Comparison of ENCODE assay signal across 7 mouse cellular contexts in genomic region chr2:27848466-27848865, GRCm38 (mm10). TPM values are rescaled to one million over a fixed set of nuclear protein-coding genes. Genes with fewer than 3 reads are reported as not detected.
A peak's percentile ranks its signal among the peaks of the same experiment; 100 is the strongest.
DNase-seq lines count a peak whose midpoint lies in the region.

No protein-coding gene starts in this region.

- intact Hi-C loops in heart, postnatal 36 days (cut with DNase I): no loop called here

- no peaks in the 10 kb centered on the region for H3K9me3 ChIP-seq in embryonic facial prominence, embryonic 10.5 days
- no peaks in the 10 kb centered on the region for H3K9me3 ChIP-seq in midbrain, embryonic 10.5 days (replicated peaks)

- H3K4me1 ChIP-seq in embryonic facial prominence, embryonic 10.5 days: peaks cover 21% of the 10 kb centered on the region
- H3K4me1 ChIP-seq in midbrain, embryonic 10.5 days: peaks cover 7% of the 10 kb centered on the region; the same call in 1 of the 2 replicates

- no peak for DNase-seq in embryonic facial prominence, embryonic 10.5 days (ENCODE audit: low spot score)
- peak; percentile 66 for DNase-seq in gastrocnemius, postnatal 25 days
- DNase-seq in heart, postnatal 36 days: peak; percentile 55 to 65
- peak; percentile 10 for DNase-seq in lung, postnatal 25 days (ENCODE audit: low spot score)
- DNase-seq in right cerebral cortex, postnatal 14 days: no peak
- DNase-seq in frontal cortex, postnatal 10 days (ENCODE audit: low spot score in 2 of 2): no peak
- DNase-seq in midbrain, embryonic 10.5 days (ENCODE audit: low spot score): no peak

- peak overlapping the region; percentile 30; the same call in 1 of the 2 replicates for H3K27ac ChIP-seq in embryonic facial prominence, embryonic 10.5 days (replicated peaks)
- no peak overlapping the region for H3K27ac ChIP-seq in midbrain, embryonic 10.5 days (replicated peaks)

- no peaks in the 10 kb centered on the region for H3K36me3 ChIP-seq in embryonic facial prominence, embryonic 10.5 days (replicated peaks)
- no peaks in the 10 kb centered on the region for H3K36me3 ChIP-seq in midbrain, embryonic 10.5 days

- no peak overlapping the region for H3K4me3 ChIP-seq in embryonic facial prominence, embryonic 10.5 days
- no peak overlapping the region for H3K4me3 ChIP-seq in midbrain, embryonic 10.5 days

- H3K27me3 ChIP-seq in embryonic facial prominence, embryonic 10.5 days (replicated peaks; ENCODE audit: low read depth, poor library complexity, severe bottlenecking): no peaks in the 10 kb centered on the region
- H3K27me3 ChIP-seq in midbrain, embryonic 10.5 days (ENCODE audit: low read depth, poor library complexity, severe bottlenecking): no peaks in the 10 kb centered on the region

- 65% methylated on average over 5 of the region's 5 CpGs for WGBS in embryonic facial prominence, embryonic 10.5 days
- 87% methylated on average over 5 of the region's 5 CpGs for WGBS in midbrain, embryonic 10.5 days

RNA-seq across cellular contexts. Expression of gene Col5a1, which starts 37.8 kb away (rescaled TPM):
- polyA plus RNA-seq in embryonic facial prominence, embryonic 10.5 days (2016; fragmentation: Nextera tagmentation; extraction: Ambion mirVana): 16.5 and 19.3 TPM in 2 replicates
- total RNA-seq in gastrocnemius, postnatal 25 days (2021): 10 to 100 TPM; 52.3 to 77.1 TPM
- total RNA-seq in heart, postnatal 36 days (2021): 10 to 100 TPM; 35.8 to 42.4 TPM
- 16.2 and 19.8 TPM in 2 replicates for polyA plus RNA-seq in midbrain, embryonic 10.5 days (2016; fragmentation: Nextera tagmentation; extraction: Ambion mirVana)

Comparison
In these comparisons a context has a peak if more than half of its experiments do, and no peak if none do; other contexts are left out.
1. DNase-seq: peak in gastrocnemius, postnatal 25 days (single experiment), heart, postnatal 36 days (2 of 2) and lung, postnatal 25 days (single experiment); none in embryonic facial prominence, embryonic 10.5 days (single experiment), right cerebral cortex, postnatal 14 days (single experiment), frontal cortex, postnatal 10 days (0 of 2) and midbrain, embryonic 10.5 days (single experiment).